Mouse (Mus musculus) heart, embryonic 14.5 days (tissue): ENCODE measurements around the gene Rbfox2. TPM values are rescaled to one million over a fixed set of nuclear protein-coding genes. Genes with fewer than 3 reads are reported as not detected.
"Not testable (repeated sequence)": the region's sequence is repeated elsewhere in the genome, so short reads cannot be mapped to it uniquely, and the experiment has no call there.

Source experiments
- ATAC-seq: fragments of 200-750 bp; cut with Nextera tagmentation; 2 replicates; pipeline ENCODE4 v1.8.0; 2017; ENCODE audit warnings: low read depth, moderate TSS enrichment; ENCODE audit not compliant: insufficient number of reproducible peaks, insufficient read depth, low FRiP score
- H3K27ac ChIP-seq, 2 experiments: fragments of 200-500 bp in 1 of 2; fragments of 300-500 bp in 1 of 2; sonication (generic) in 1 of 2; replicated peaks in 1 of 2; 2 replicates each; pipeline ENCODE4 v1.5.1; 2012 to 2014; ENCODE audit warnings: low read depth in 2 of 2, low read length in 2 of 2, control low read depth in 1 of 2, mild to moderate bottlenecking in 1 of 2, mixed read lengths in 1 of 2; ENCODE audit not compliant: control insufficient read depth in 1 of 2, insufficient read depth in 1 of 2
- H3K27me3 ChIP-seq: fragments of 300-500 bp; sonication (generic); 2 replicates; pipeline ENCODE4 v1.6.1; 2014; ENCODE audit warnings: mild to moderate bottlenecking, low read length, control low read depth; ENCODE audit not compliant: control insufficient read depth, insufficient read depth
- H3K36me3 ChIP-seq: fragments of 300-500 bp; sonication (generic); 2 replicates; pipeline ENCODE4 v1.6.1; 2014; ENCODE audit warnings: mild to moderate bottlenecking, control low read depth, low read length, mixed read lengths; ENCODE audit not compliant: control insufficient read depth, insufficient read depth
- H3K4me1 ChIP-seq, 2 experiments: fragments of 200-500 bp in 1 of 2; fragments of 300-500 bp in 1 of 2; sonication (generic) in 1 of 2; 2 replicates each; pipeline ENCODE4 v1.6.1; 2012 to 2014; ENCODE audit warnings: low read length in 2 of 2, control low read depth in 1 of 2, mixed read lengths in 1 of 2; ENCODE audit not compliant: control insufficient read depth in 2 of 2, insufficient read depth in 2 of 2
- H3K4me2 ChIP-seq: fragments of 300-500 bp; sonication (generic); 2 replicates; pipeline ENCODE4 v1.6.1; 2014; ENCODE audit warnings: mild to moderate bottlenecking, low read length
- H3K4me3 ChIP-seq, 2 experiments: fragments of 200-500 bp in 1 of 2; fragments of 300-500 bp in 1 of 2; sonication (generic) in 1 of 2; 2 replicates each; pipeline ENCODE4 v1.5.1; 2012 to 2014; ENCODE audit warnings: low read length in 2 of 2, mild to moderate bottlenecking in 2 of 2, control low read depth in 1 of 2, low read depth in 1 of 2, moderate library complexity in 1 of 2; ENCODE audit not compliant: control insufficient read depth in 1 of 2, insufficient read depth in 1 of 2
- H3K9ac ChIP-seq: fragments of 300-500 bp; sonication (generic); 2 replicates; pipeline ENCODE4 v1.6.1; 2014; ENCODE audit warnings: mild to moderate bottlenecking, low read length
- H3K9me3 ChIP-seq: fragments of 300-500 bp; sonication (generic); 2 replicates; pipeline ENCODE4 v1.6.1; 2016; ENCODE audit warnings: low read length, control low read depth; ENCODE audit not compliant: control insufficient read depth
- WGBS: fragments of 180-500 bp; shearing (Covaris S2); extraction: QIAGEN DNeasy Blood & Tissue Kit; methylation state at CpG from one replicate; pipeline ENCODE4 v1.1.7; 2014; 5-methylcytosine and 5-hydroxymethylcytosine counted together
- polyA plus RNA-seq: library from polyadenylated mRNA; unstranded; fragments of >200 nt; fragmentation: Nextera tagmentation; extraction: Ambion mirVana; gene quantifications from 2 replicates; pipeline ENCODE4 v1.2.1, GENCODE M21; 2014

The Rbfox2 gene
- polyA plus RNA-seq, 1 experiment from 2014 or later, result 89.1 TPM

DNA sequence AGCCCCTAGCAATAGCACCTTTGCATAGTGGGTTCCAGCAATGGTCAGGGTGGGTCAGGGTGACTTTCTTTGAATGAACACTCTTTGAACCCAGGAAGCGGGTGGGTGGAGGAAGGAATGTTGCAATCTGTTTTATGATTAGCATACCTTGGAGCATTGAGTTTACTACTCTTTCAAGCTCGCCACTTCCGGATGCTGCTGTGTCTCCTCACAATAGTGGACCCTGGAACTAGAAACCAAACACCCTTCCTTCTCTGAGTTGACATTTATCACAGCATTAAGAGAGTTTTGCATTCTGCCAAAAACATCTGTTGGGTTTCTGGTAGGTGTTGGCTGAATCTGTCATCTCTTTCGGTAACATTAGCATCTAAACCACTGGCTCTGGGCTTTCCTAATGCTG is 247.4 kb downstream of the Rbfox2 start:
- not testable (repeated sequence) for H3K27ac ChIP-seq, H3K9ac ChIP-seq, H3K9me3 ChIP-seq, H3K36me3 ChIP-seq, ATAC-seq, H3K27me3 ChIP-seq, H3K4me2 ChIP-seq, H3K4me3 ChIP-seq
- peaks cover 20 to 26% of the 10 kb centered on the region in 2 experiments for H3K4me1 ChIP-seq
- WGBS, result 87% methylated on average over 4 of the region's 4 CpGs

DNA sequence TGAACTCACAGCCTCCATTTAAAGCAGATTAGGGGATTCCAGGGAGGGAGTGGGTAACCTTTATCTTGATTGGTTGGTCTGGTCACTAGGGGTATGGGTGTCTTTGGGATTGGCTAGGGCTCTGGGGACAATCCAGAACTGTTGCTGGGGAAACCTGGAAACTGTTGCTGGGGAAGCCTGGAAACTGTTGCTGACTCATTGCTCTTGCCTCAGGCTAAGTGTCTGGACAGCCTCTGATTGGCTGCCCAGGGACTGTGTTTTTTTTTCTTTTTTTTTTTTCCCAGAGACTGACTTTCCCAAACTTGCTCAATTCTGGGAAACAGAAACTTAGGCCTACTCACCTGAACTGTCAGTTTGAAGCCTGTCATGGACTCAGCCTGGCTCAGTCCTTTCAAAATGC is 248.2 kb downstream of the Rbfox2 start:
- Histone ChIP-seq H3K9ac (no peak overlapping the region), H3K27me3 (no peaks in the 10 kb centered on the region), H3K9me3 (0 out of 2 replicates have a peak, but pooled peaks cover 4% of the 10 kb centered on the region), H3K36me3 (no peaks in the 10 kb centered on the region), H3K27ac (no peak overlapping the region), H3K4me1 (peaks cover 20 to 26% of the 10 kb centered on the region in 2 experiments), H3K4me3 (no peak overlapping the region), H3K4me2 (no peak overlapping the region)
- ATAC-seq, result no peak

DNA sequence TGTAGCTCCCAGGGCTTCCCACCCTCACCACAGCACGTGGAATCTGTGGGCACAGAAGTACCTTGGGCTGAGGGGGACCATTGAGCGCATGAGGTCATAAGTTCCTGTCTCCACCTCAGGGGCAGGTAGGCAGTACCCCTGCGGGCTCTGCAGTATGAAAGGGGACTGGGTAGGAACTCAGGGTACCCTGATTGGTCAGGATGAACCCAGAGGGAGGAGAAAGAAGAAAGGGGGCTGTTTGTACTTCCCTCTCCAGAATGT is 250.1 kb downstream of the Rbfox2 start:
- H3K4me2 ChIP-seq, result peak overlapping the region; percentile 16; the same call in 1 of the 2 replicates
- H3K4me3 ChIP-seq, result no peak overlapping the region
- H3K27me3 ChIP-seq, result no peaks in the 10 kb centered on the region
- H3K9ac ChIP-seq, result peak overlapping the region; percentile 44; the same call in 1 of the 2 replicates
- WGBS, result 27% methylated on average over 3 of the region's 3 CpGs
- peak; percentile 57; the same call in 1 of the 2 replicates for ATAC-seq
- peaks cover 20 to 26% of the 10 kb centered on the region in 2 experiments for H3K4me1 ChIP-seq
- H3K36me3 ChIP-seq, result no peaks in the 10 kb centered on the region
- H3K27ac ChIP-seq, result peak overlapping the region; percentile 65 to 73
- 0 out of 2 replicates have a peak, but pooled peaks cover 4% of the 10 kb centered on the region for H3K9me3 ChIP-seq

DNA sequence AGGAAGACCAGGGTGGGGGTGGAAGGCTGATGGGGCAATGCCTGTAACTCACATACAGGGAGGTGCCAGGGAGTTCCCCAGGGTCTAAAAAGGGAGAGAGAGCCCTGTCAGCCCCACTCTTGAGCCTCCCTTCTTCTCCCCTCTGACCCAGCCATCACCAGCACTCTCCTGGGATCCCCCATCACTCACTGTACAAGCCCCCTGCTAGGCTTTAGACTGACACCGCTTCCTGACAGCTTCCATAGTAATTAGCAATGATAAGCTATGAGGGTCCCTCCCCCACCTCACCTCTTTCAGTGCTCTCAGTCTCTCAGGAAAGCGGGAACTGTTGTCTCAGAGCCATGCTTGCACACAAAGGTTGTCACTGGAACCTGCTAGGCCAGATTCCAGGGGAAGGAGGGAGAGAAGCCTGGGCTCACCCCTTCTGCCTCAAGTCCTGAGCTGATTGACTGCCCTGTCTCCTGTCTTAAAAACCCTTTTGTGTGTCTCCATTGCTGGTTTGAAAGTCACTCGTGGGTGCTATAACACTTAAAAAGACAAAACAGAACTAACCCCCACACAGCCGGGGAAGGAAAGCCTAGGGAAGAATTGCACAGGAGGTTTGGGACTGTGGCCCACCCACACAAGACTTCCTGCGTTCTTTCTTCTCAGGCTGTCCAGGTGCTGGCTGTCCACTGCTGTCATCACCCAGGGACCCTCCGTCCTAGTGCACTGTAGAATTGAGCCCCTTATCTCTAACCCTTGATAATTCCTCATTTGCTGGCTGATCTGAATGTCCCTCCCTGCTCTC is 250.6 kb downstream of the Rbfox2 start:
- H3K4me3 ChIP-seq, result no peak overlapping the region
- H3K4me2 ChIP-seq, result peak overlapping the region; percentile 16; the same call in 1 of the 2 replicates
- no peaks in the 10 kb centered on the region for H3K27me3 ChIP-seq
- 16% methylated on average over 6 of the region's 6 CpGs for WGBS
- peak; percentile 42; the same call in 1 of the 2 replicates for ATAC-seq
- peak overlapping the region; percentile 44; the same call in 1 of the 2 replicates for H3K9ac ChIP-seq
- 0 out of 2 replicates have a peak, but pooled peaks cover 4% of the 10 kb centered on the region for H3K9me3 ChIP-seq
- H3K27ac ChIP-seq, result peak overlapping the region; percentile 65 to 73
- no peaks in the 10 kb centered on the region for H3K36me3 ChIP-seq
- peaks cover 20 to 26% of the 10 kb centered on the region in 2 experiments for H3K4me1 ChIP-seq

DNA sequence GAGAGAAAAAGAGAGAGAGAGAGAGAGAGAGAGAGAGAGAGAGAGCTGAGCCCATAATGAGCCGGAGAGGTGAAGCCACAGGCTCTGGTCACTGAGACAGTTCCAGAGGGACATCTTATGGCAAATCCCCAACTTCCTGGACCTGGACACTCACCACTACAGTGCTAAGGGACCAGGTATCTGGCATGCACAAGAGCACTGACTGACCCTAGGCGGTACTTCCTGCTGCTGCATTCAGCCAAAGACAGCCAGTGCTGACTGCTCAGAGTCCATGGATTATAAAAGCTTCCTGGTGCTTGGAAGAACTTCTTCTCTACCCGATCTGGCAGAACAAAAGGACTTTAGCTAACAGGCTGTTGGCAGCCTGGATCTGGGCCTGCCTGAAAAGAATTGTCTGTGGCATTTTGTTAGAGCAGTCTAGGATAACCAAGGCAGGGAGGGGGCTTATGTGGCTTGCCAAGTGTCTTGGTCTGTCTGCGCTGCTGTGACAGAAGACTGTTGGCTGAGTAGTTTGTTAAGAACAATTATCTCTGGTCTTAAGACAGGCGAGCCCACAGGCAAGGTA is 252.1 kb downstream of the Rbfox2 start:
- ATAC-seq, result no peak
- H3K27me3 ChIP-seq, result no peaks in the 10 kb centered on the region
- H3K36me3 ChIP-seq, result no peaks in the 10 kb centered on the region
- 0 out of 2 replicates have a peak, but pooled peaks cover 4% of the 10 kb centered on the region for H3K9me3 ChIP-seq
- no peak overlapping the region for H3K4me3 ChIP-seq
- H3K9ac ChIP-seq, result no peak overlapping the region
- peak overlapping the region in 1 of 2 experiments; percentile 28; a peak in 1 of 4 replicates for H3K27ac ChIP-seq
- no peak overlapping the region for H3K4me2 ChIP-seq
- WGBS, result 60% methylated on average over 5 of the region's 5 CpGs
- peaks cover 20 to 26% of the 10 kb centered on the region in 2 experiments for H3K4me1 ChIP-seq

- Histone ChIP-seq H3K9ac (no peak overlapping the region), H3K36me3 (no peaks in the 10 kb centered on the region), H3K4me2 (no peak overlapping the region), H3K9me3 (no peaks in the 10 kb centered on the region), H3K4me3 (no peak overlapping the region), H3K27ac (no peak overlapping the region), H3K4me1 (peaks cover 20 to 26% of the 10 kb centered on the region in 2 experiments), H3K27me3 (no peaks in the 10 kb centered on the region)
- WGBS, result 81% methylated on average over 1 of the region's 1 CpGs
- ATAC-seq, result no peak
Observed at GRCm38 (mm10) chr15:77053021-77053420, 253.8 kb downstream of the Rbfox2 start.

DNA sequence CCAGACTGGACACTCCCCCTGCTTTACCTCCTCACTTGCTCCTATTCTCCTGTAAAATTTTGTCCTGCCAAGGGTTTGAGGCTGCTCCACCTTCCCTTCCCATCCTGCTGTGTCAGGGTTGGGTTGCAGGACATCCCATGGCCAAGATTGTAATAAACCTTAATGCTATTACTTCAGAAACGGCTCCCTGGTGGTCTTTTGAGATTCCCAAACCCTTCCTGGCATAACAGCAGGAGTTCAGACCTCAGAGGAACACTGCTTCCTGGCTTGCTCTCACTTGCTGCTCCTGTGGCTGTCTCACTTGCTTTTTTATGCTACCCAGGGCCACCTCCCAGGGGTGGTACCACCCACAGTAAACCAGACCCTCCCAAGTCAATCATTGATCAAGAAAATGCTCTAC is 254.6 kb downstream of the Rbfox2 start:
- Histone ChIP-seq H3K36me3 (no peaks in the 10 kb centered on the region), H3K4me3 (no peak overlapping the region), H3K27me3 (no peaks in the 10 kb centered on the region), H3K27ac (no peak overlapping the region), H3K9ac (no peak overlapping the region), H3K9me3 (no peaks in the 10 kb centered on the region), H3K4me2 (no peak overlapping the region), H3K4me1 (peaks cover 20 to 23% of the 10 kb centered on the region in 2 experiments)
- no peak for ATAC-seq
- 36% methylated on average over 1 of the region's 1 CpGs for WGBS
